Mouse (Mus musculus): ENCODE measurements around the gene Usp15. TPM values are rescaled to one million over a fixed set of nuclear protein-coding genes. Genes with fewer than 3 reads are reported as not detected.

Gene Usp15
- polyA plus RNA-seq, 1 experiment: 138 TPM

- 0 out of 2 replicates have a peak, but pooled peaks cover 1% of the 10 kb centered on the region for H3K36me3 ChIP-seq (ENCODE audit: control insufficient read depth, insufficient read depth, low read length)
- no peaks in the 10 kb centered on the region for H3K27me3 ChIP-seq (ENCODE audit: control insufficient read depth, insufficient read depth, low read length)
- TF ChIP-seq POLR2A (IDR thresholded peaks at IDR 0.05; ENCODE audit: control insufficient read depth, low read depth, low read length) (no peak), CTCF (IDR thresholded peaks at IDR 0.05; ENCODE audit: control insufficient read depth, insufficient read depth, insufficient replicate concordance, low read depth, low read length) (no peak)
- H3K27ac ChIP-seq (ENCODE audit: control insufficient read depth, insufficient read depth, low read depth, low read length): no peak overlapping the region
- H3K4me1 ChIP-seq (ENCODE audit: control insufficient read depth, insufficient read depth, low read length): no peaks in the 10 kb centered on the region
- no peak overlapping the region for H3K4me3 ChIP-seq (ENCODE audit: control insufficient read depth, low read depth, low read length)
These were observed 14.4 kb downstream of the Usp15 start for GRCm38 (mm10) chr10:123182391-123182790.

GRCm38 (mm10) chr10:123175771-123176170 lies 21.0 kb downstream of the Usp15 start:
- TF ChIP-seq CTCF (IDR thresholded peaks at IDR 0.05; ENCODE audit: control insufficient read depth, insufficient read depth, insufficient replicate concordance, low read depth, low read length): no peak
- no peak for TF ChIP-seq POLR2A (IDR thresholded peaks at IDR 0.05; ENCODE audit: control insufficient read depth, low read depth, low read length)
- H3K4me1 ChIP-seq (ENCODE audit: control insufficient read depth, insufficient read depth, low read length): no peaks in the 10 kb centered on the region
- no peak overlapping the region for H3K27ac ChIP-seq (ENCODE audit: control insufficient read depth, insufficient read depth, low read depth, low read length)
- 0 out of 2 replicates have a peak, but pooled peaks cover 1% of the 10 kb centered on the region for H3K36me3 ChIP-seq (ENCODE audit: control insufficient read depth, insufficient read depth, low read length)
- H3K27me3 ChIP-seq (ENCODE audit: control insufficient read depth, insufficient read depth, low read length): no peaks in the 10 kb centered on the region
- H3K4me3 ChIP-seq (ENCODE audit: control insufficient read depth, low read depth, low read length): no peak overlapping the region

- Histone ChIP-seq H3K27ac (ENCODE audit: control insufficient read depth, insufficient read depth, low read depth, low read length) (no peak overlapping the region), H3K4me3 (ENCODE audit: control insufficient read depth, low read depth, low read length) (no peak overlapping the region), H3K4me1 (ENCODE audit: control insufficient read depth, insufficient read depth, low read length) (no peaks in the 10 kb centered on the region), H3K27me3 (ENCODE audit: control insufficient read depth, insufficient read depth, low read length) (no peaks in the 10 kb centered on the region), H3K36me3 (ENCODE audit: control insufficient read depth, insufficient read depth, low read length) (no peaks in the 10 kb centered on the region; the same call in 1 of the 2 replicates)
- TF ChIP-seq CTCF (IDR thresholded peaks at IDR 0.05; ENCODE audit: control insufficient read depth, insufficient read depth, insufficient replicate concordance, low read depth, low read length) (no peak), POLR2A (IDR thresholded peaks at IDR 0.05; ENCODE audit: control insufficient read depth, low read depth, low read length) (no peak)
These were observed 25.9 kb downstream of the Usp15 start for GRCm38 (mm10) chr10:123170898-123171297.

DNA sequence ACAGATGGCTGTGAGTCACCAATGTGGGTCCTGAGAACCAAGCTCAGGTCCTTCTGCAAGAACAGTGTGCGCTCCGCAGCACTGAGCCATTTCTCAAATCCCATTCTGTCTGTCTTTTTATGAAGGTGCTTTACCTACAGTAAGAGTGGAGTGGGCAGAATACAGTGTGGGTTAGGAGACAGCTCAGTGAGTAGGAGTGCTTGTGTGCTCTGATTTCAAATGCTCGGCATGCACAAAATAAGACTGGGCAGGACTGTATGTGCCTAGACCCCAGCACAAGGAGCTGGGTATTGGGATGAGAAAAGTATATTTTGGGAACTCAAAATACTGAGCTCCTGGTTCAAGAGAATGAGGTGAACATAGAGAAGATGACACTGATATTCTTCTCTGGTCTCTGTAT lies 31.3 kb downstream of the Usp15 start:
- no peak for TF ChIP-seq CTCF (IDR thresholded peaks at IDR 0.05; ENCODE audit: control insufficient read depth, insufficient read depth, insufficient replicate concordance, low read depth, low read length)
- no peak for TF ChIP-seq POLR2A (IDR thresholded peaks at IDR 0.05; ENCODE audit: control insufficient read depth, low read depth, low read length)
- Histone ChIP-seq H3K4me1 (ENCODE audit: control insufficient read depth, insufficient read depth, low read length) (no peaks in the 10 kb centered on the region), H3K27me3 (ENCODE audit: control insufficient read depth, insufficient read depth, low read length) (no peaks in the 10 kb centered on the region), H3K36me3 (ENCODE audit: control insufficient read depth, insufficient read depth, low read length) (peaks cover 2% of the 10 kb centered on the region), H3K4me3 (ENCODE audit: control insufficient read depth, low read depth, low read length) (no peak overlapping the region), H3K27ac (ENCODE audit: control insufficient read depth, insufficient read depth, low read depth, low read length) (no peak overlapping the region)

- Histone ChIP-seq H3K27me3 (ENCODE audit: control insufficient read depth, insufficient read depth, low read length) (no peaks in the 10 kb centered on the region), H3K4me3 (ENCODE audit: control insufficient read depth, low read depth, low read length) (no peak overlapping the region), H3K4me1 (ENCODE audit: control insufficient read depth, insufficient read depth, low read length) (no peaks in the 10 kb centered on the region), H3K36me3 (ENCODE audit: control insufficient read depth, insufficient read depth, low read length) (peaks cover 2% of the 10 kb centered on the region), H3K27ac (ENCODE audit: control insufficient read depth, insufficient read depth, low read depth, low read length) (no peak overlapping the region)
- no peak for TF ChIP-seq CTCF (IDR thresholded peaks at IDR 0.05; ENCODE audit: control insufficient read depth, insufficient read depth, insufficient replicate concordance, low read depth, low read length)
- TF ChIP-seq POLR2A (IDR thresholded peaks at IDR 0.05; ENCODE audit: control insufficient read depth, low read depth, low read length): no peak
These were observed 36.3 kb downstream of the Usp15 start for GRCm38 (mm10) chr10:123160508-123160907.

DNA sequence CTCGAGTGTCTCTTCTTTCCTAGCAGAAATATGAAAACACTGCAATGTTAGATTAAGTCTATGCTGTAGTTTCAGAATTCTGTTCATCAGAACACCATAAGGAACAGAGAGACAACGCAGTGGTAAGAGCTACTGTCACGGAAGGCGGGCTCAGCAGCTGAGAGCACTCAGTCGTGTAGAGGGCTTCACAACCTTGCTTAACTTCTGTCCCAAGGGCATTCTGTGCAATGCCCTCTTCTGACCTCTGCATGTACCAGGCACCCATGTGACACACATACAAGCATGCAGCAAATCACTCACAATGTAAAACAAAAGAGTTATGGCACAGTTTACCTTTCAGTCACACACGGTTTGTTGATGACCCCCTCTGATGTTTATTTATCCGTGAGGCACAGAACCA lies 37.5 kb downstream of the Usp15 start:
- no peak for TF ChIP-seq CTCF (IDR thresholded peaks at IDR 0.05; ENCODE audit: control insufficient read depth, insufficient read depth, insufficient replicate concordance, low read depth, low read length)
- no peak for TF ChIP-seq POLR2A (IDR thresholded peaks at IDR 0.05; ENCODE audit: control insufficient read depth, low read depth, low read length)
- Histone ChIP-seq H3K4me1 (ENCODE audit: control insufficient read depth, insufficient read depth, low read length) (no peaks in the 10 kb centered on the region), H3K27ac (ENCODE audit: control insufficient read depth, insufficient read depth, low read depth, low read length) (no peak overlapping the region), H3K4me3 (ENCODE audit: control insufficient read depth, low read depth, low read length) (no peak overlapping the region), H3K27me3 (ENCODE audit: control insufficient read depth, insufficient read depth, low read length) (no peaks in the 10 kb centered on the region), H3K36me3 (ENCODE audit: control insufficient read depth, insufficient read depth, low read length) (no peaks in the 10 kb centered on the region; the same call in 1 of the 2 replicates)

GRCm38 (mm10) chr10:123156392-123156791 lies 40.4 kb downstream of the Usp15 start:
- Histone ChIP-seq H3K4me3 (ENCODE audit: control insufficient read depth, low read depth, low read length) (no peak overlapping the region), H3K4me1 (ENCODE audit: control insufficient read depth, insufficient read depth, low read length) (no peaks in the 10 kb centered on the region), H3K36me3 (ENCODE audit: control insufficient read depth, insufficient read depth, low read length) (no peaks in the 10 kb centered on the region; the same call in 1 of the 2 replicates), H3K27ac (ENCODE audit: control insufficient read depth, insufficient read depth, low read depth, low read length) (no peak overlapping the region), H3K27me3 (ENCODE audit: control insufficient read depth, insufficient read depth, low read length) (no peaks in the 10 kb centered on the region)
- TF ChIP-seq POLR2A (IDR thresholded peaks at IDR 0.05; ENCODE audit: control insufficient read depth, low read depth, low read length) (no peak), CTCF (IDR thresholded peaks at IDR 0.05; ENCODE audit: control insufficient read depth, insufficient read depth, insufficient replicate concordance, low read depth, low read length) (no peak)

- Histone ChIP-seq H3K4me3 (ENCODE audit: control insufficient read depth, low read depth, low read length) (no peak overlapping the region), H3K27ac (ENCODE audit: control insufficient read depth, insufficient read depth, low read depth, low read length) (no peak overlapping the region), H3K27me3 (ENCODE audit: control insufficient read depth, insufficient read depth, low read length) (no peaks in the 10 kb centered on the region), H3K36me3 (ENCODE audit: control insufficient read depth, insufficient read depth, low read length) (no peaks in the 10 kb centered on the region; the same call in 1 of the 2 replicates), H3K4me1 (ENCODE audit: control insufficient read depth, insufficient read depth, low read length) (no peaks in the 10 kb centered on the region)
- no peak for TF ChIP-seq POLR2A (IDR thresholded peaks at IDR 0.05; ENCODE audit: control insufficient read depth, low read depth, low read length)
These were observed 41.0 kb downstream of the Usp15 start for GRCm38 (mm10) chr10:123155764-123156163.
